Mouse (Mus musculus) hindbrain, embryonic 11.5 days (tissue): Measurements from ENCODE around the gene Wars2. TPM values are rescaled to one million over a fixed set of nuclear protein-coding genes. Genes with fewer than 3 reads are reported as not detected.

Source experiments
- ATAC-seq: fragments of 200-750 bp; cut with Nextera tagmentation; 2 replicates; pipeline ENCODE4 v1.8.0; 2017; ENCODE audit warnings: mild to moderate bottlenecking, moderate TSS enrichment, moderate library complexity; ENCODE audit not compliant: low FRiP score
- DNase-seq: peaks from one replicate; pipeline ENCODE4 v3.0.0-alpha.2; 2015; ENCODE audit warnings: low spot score
- H3K27ac ChIP-seq: fragments of 300-500 bp; sonication (generic); 2 replicates; pipeline ENCODE4 v1.5.1; 2014; ENCODE audit warnings: mild to moderate bottlenecking, low read depth, low read length
- H3K27me3 ChIP-seq: fragments of 300-500 bp; sonication (generic); 2 replicates; pipeline ENCODE4 v1.6.1; 2014; ENCODE audit warnings: mild to moderate bottlenecking, low read length, moderate library complexity, mixed read lengths; ENCODE audit not compliant: control insufficient read depth, insufficient read depth
- H3K36me3 ChIP-seq: fragments of 300-500 bp; sonication (generic); 2 replicates; pipeline ENCODE4 v1.6.1; 2014; ENCODE audit warnings: mild to moderate bottlenecking, low read length, moderate library complexity, mixed read lengths; ENCODE audit not compliant: control insufficient read depth, insufficient read depth
- H3K4me1 ChIP-seq: fragments of 300-500 bp; sonication (generic); replicated peaks from 2 replicates; pipeline ENCODE4 v1.6.1; 2014; ENCODE audit warnings: low read length, mixed read lengths; ENCODE audit not compliant: control insufficient read depth, insufficient read depth
- H3K4me2 ChIP-seq: fragments of 300-500 bp; sonication (generic); replicated peaks from 2 replicates; pipeline ENCODE4 v1.6.1; 2014; ENCODE audit warnings: mild to moderate bottlenecking, low read depth, low read length
- H3K4me3 ChIP-seq: fragments of 300-500 bp; sonication (generic); 2 replicates; pipeline ENCODE4 v1.5.1; 2014; ENCODE audit warnings: low read depth, low read length
- H3K9ac ChIP-seq: fragments of 300-500 bp; sonication (generic); 2 replicates; pipeline ENCODE4 v1.6.1; 2014; ENCODE audit warnings: low read depth, low read length
- H3K9me3 ChIP-seq: fragments of 300-500 bp; sonication (generic); 2 replicates; pipeline ENCODE4 v1.6.1; 2016; ENCODE audit warnings: low read length; ENCODE audit not compliant: control insufficient read depth
- WGBS: fragments of 180-500 bp; shearing (Covaris S2); extraction: QIAGEN DNeasy Blood & Tissue Kit; methylation state at CpG from one replicate; pipeline ENCODE4 v1.1.7; 2014; 5-methylcytosine and 5-hydroxymethylcytosine counted together
- polyA plus RNA-seq: library from polyadenylated mRNA; unstranded; fragments of >200 nt; fragmentation: Nextera tagmentation; extraction: Ambion mirVana; gene quantifications from 2 replicates; pipeline ENCODE4 v1.2.1, GENCODE M21; 2014

Gene Wars2
- polyA plus RNA-seq, 1 experiment from 2014 or later: 7.9 TPM

DNA sequence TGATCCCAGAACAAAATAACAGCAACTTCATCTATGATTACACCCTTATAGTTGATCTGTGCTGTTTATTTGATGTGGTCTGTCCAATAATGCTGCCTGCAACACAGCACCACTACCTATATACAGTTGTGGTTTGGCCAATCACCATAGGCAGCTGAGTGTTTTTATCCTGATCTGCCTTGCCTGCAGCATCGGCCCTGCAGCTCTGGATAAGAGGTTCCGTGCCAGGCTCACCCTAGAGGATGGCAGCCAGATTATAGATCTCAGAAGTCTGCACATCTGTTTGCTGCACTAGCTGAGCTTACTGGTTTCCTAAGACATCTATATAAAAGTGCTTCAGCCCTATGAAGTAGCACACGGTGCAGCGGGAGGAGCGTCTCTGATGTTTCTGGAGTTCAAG lies 32.3 kb downstream of the Wars2 start:
- Histone ChIP-seq H3K9ac (no peak overlapping the region), H3K27me3 (no peaks in the 10 kb centered on the region), H3K4me2 (no peak overlapping the region), H3K9me3 (no peaks in the 10 kb centered on the region), H3K36me3 (no peaks in the 10 kb centered on the region), H3K4me3 (no peak overlapping the region), H3K27ac (no peak overlapping the region), H3K4me1 (no peaks in the 10 kb centered on the region)
- ATAC-seq (no peak), DNase-seq (no peak)
- WGBS: 94% methylated on average over 5 of the region's 5 CpGs

DNA sequence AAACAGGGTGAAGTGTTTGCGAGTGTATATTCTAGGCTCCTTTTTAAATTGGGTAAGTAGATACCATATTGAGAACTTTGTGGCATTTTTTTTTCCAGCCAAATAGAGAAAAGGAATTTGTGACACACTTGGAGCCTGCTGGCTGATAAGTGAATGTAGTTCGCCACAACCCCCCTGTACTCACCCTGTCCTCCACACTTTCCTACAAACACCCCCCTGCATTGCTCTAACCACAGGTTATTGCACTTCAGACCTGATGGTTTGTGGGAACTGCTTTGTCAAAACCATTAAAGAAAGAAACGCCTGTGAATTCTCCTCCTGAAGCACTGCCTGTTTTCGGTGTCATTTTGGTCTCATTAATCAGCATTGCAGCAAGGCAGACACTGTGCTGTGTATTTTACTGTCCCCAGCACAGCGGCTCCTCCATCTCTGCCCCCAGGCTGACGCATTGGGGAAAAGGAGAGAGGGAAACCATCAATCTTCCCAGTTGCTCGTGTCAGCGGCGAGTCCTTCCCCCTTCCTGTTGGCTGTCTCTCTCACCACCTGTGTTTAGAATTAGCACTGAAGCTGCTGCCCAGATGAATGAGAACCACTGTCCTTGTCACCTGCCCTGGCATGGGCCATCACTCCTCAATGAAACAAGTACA lies 33.9 kb downstream of the Wars2 start:
- WGBS: 49% methylated on average over 9 of the region's 9 CpGs
- H3K4me2 ChIP-seq: no peak overlapping the region
- no peaks in the 10 kb centered on the region for H3K36me3 ChIP-seq
- no peak overlapping the region for H3K27ac ChIP-seq
- no peak overlapping the region for H3K4me3 ChIP-seq
- no peaks in the 10 kb centered on the region for H3K4me1 ChIP-seq
- ATAC-seq (peak; percentile 79), DNase-seq (peak; percentile 31)
- H3K27me3 ChIP-seq: no peaks in the 10 kb centered on the region
- H3K9me3 ChIP-seq: no peaks in the 10 kb centered on the region
- no peak overlapping the region for H3K9ac ChIP-seq

DNA sequence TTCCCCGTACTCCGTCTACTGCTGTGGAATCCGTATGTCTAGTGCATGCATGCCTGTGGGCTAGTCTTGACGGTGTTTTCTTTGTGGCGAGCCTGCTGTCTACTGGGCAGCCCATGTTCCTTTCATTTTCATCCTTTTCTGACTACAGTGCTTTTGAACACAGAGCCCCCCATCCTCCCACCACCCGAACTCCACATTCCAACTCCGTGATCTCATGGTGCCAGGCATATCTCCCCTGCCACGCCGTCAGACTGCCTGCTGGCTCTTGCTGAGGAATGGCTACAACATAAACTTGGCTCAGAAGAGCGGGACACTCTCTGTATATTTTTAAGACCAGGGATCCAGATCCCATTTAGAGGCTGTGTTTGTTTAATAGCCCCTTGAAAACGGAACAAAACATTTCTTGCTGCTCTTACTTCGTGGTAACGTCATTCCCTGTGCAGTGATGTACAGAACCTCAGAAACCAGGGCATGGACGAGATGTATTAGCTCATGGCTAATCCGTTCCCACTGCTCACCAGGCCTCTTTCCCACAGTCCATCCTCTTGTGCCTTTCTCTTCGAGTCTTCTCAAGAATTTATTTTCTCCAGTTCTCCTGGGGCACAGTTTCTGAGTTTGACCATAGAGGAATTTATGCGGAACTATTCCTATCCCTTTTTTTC lies 42.6 kb downstream of the Wars2 start:
- Histone ChIP-seq H3K36me3 (no peaks in the 10 kb centered on the region), H3K27me3 (no peaks in the 10 kb centered on the region), H3K27ac (no peak overlapping the region), H3K4me3 (no peak overlapping the region), H3K9me3 (no peaks in the 10 kb centered on the region), H3K4me1 (no peaks in the 10 kb centered on the region), H3K9ac (no peak overlapping the region), H3K4me2 (no peak overlapping the region)
- no peak for ATAC-seq
- DNase-seq: no peak
- WGBS: 81% methylated on average over 17 of the region's 17 CpGs

DNA sequence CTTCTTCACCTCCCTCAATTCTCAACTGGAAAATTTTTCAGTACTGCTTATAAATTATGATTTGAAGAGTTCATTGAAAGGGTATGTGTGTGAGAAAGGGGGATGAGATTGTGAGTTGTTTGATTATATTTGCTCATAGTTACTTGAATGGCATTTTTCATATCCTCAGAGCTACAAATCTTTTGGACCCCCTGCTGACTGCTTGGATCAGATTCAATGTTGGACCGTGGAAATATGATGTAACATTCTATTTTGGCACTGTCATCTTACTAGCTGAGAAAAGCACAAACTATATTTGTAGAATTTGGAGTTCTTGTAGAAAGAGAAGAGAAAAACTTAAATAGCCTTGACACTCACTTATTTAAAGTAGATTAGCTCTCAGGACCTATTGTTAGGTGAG lies 43.5 kb downstream of the Wars2 start:
- Histone ChIP-seq H3K4me1 (no peaks in the 10 kb centered on the region), H3K27me3 (no peaks in the 10 kb centered on the region), H3K4me3 (no peak overlapping the region), H3K36me3 (no peaks in the 10 kb centered on the region), H3K27ac (no peak overlapping the region), H3K9ac (no peak overlapping the region), H3K9me3 (no peaks in the 10 kb centered on the region), H3K4me2 (no peak overlapping the region)
- DNase-seq: no peak
- ATAC-seq: no peak
- 85% methylated on average over 1 of the region's 1 CpGs for WGBS

DNA sequence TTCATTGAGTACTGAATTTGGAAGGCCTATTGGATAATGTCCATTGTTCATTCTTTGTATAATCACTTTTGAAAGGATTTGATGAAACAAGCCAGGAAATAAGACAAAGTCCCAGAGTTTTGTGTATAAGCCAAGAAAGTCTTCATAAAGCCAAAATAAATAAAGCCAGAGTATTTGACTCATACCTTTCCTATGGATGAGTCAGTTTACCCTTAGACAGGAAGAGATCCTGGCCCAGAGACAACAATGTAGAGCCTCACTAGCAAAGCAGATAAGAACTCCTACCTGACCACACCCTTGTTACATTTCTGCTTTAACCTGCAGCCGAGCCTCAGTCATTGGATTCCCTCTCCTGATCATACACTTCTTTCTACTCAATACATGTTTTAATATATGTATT lies 47.2 kb downstream of the Wars2 start:
- Histone ChIP-seq H3K4me1 (no peaks in the 10 kb centered on the region), H3K4me3 (no peak overlapping the region), H3K36me3 (no peaks in the 10 kb centered on the region), H3K27ac (no peak overlapping the region), H3K9ac (no peak overlapping the region), H3K27me3 (no peaks in the 10 kb centered on the region), H3K9me3 (no peaks in the 10 kb centered on the region), H3K4me2 (no peak overlapping the region)
- DNase-seq: no peak
- whole genome bisulfite sequencing: 85% methylated on average over 1 of the region's 1 CpGs
- no peak for ATAC-seq

DNA sequence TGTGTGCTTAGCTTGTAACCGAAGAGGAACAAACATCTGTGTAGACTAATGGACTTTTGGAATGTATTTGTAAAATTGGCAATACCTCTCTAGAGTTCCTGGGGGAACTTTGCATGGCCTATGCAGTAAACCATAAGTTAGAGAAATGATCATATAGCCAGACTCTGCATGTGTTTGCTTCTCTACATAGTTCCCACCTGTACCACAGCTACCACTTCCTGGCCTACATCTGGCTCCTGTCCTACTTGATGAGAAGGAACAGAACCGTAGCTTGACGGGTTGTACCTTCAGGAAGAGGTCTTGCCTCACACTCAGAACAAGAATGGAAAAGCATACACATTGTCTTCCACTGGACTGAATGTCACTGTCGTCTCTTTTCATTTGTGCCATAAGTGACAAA lies 52.7 kb downstream of the Wars2 start:
- Histone ChIP-seq H3K4me3 (no peak overlapping the region), H3K27me3 (no peaks in the 10 kb centered on the region), H3K4me2 (no peak overlapping the region), H3K36me3 (no peaks in the 10 kb centered on the region), H3K9me3 (no peaks in the 10 kb centered on the region), H3K27ac (no peak overlapping the region), H3K9ac (no peak overlapping the region), H3K4me1 (no peaks in the 10 kb centered on the region)
- WGBS: 81% methylated on average over 4 of the region's 4 CpGs
- DNase-seq (no peak), ATAC-seq (no peak)

DNA sequence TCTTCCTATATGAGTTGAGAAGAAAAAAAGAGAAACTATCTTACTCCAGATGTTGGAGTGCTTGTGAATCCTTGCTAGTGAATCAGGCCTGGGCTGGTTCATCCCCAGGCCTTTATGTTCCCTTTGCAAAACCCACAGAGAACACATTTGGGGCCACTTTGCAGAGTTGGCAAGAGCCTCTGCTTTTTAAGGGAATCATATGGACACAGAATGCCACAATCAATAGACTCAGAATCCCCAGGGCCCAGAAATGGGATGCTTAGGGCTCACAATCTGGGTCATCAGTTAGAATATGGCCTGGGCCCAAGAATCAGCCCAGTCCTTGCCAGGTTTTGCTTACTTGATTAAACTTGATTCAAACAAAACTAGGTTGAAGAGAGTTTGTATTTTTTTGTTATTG lies 62.5 kb downstream of the Wars2 start:
- no peak for DNase-seq
- Histone ChIP-seq H3K9me3 (no peaks in the 10 kb centered on the region), H3K27me3 (no peaks in the 10 kb centered on the region), H3K36me3 (no peaks in the 10 kb centered on the region), H3K4me2 (no peak overlapping the region), H3K9ac (no peak overlapping the region), H3K4me3 (no peak overlapping the region), H3K27ac (no peak overlapping the region), H3K4me1 (no peaks in the 10 kb centered on the region)
- no peak for ATAC-seq

DNA sequence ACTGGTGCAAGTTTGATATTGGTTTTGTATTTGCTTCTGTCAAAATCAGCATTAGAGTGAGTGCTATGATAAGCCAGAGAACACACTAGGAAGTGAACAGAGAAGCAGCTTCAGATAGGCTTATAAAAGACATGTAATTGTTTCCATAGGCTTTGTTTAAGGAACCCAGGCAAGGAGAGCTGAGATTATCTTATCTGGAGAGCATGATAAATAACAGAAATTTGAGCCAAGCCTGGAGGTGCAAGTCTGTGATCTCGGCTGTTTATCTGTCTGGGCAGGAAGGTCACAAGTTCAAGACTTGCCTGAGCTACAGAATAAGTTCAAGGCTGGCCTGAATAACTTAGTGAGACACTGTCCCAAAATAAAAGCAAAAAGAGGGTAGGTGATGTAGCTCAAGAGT lies 67.5 kb downstream of the Wars2 start:
- DNase-seq: no peak
- Histone ChIP-seq H3K4me3 (no peak overlapping the region), H3K9ac (no peak overlapping the region), H3K36me3 (no peaks in the 10 kb centered on the region), H3K4me2 (no peak overlapping the region), H3K4me1 (no peaks in the 10 kb centered on the region; the same call in 1 of the 2 replicates), H3K27ac (no peak overlapping the region), H3K27me3 (no peaks in the 10 kb centered on the region), H3K9me3 (no peaks in the 10 kb centered on the region)
- 72% methylated on average over 1 of the region's 1 CpGs for WGBS
- no peak for ATAC-seq

DNA sequence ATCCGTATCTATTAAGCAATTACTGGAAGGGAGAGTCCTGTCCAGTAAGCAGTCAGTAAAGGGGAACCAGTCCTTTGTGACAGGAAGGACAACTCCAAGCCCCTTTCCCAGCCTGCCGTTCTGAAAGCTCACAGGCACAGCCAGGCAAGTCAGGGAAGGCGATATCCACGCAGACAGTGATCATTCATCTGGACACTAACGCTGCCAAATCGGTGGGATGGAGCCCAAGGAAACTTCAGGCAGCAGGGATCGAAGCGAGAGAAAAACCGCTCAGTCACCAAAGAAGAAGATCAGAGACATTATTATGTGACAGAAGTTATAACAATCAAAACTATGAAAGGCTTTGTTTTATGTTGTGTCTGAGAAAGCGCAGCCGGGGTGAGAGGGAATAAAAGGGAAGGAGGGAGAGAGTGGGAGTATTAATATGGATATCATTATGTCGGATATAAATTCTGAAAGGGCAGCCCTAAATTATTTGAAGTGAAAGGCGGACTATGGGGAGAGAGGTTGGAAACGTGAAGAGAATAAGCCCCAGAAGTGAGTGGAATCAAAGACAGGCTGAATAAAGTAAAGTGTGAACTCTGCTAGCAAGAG lies 70.3 kb downstream of the Wars2 start:
- no peak overlapping the region for H3K4me3 ChIP-seq
- no peaks in the 10 kb centered on the region for H3K9me3 ChIP-seq
- DNase-seq (no peak), ATAC-seq (no peak)
- 56% methylated on average over 14 of the region's 14 CpGs for WGBS
- no peak overlapping the region for H3K4me2 ChIP-seq
- H3K9ac ChIP-seq: no peak overlapping the region
- H3K4me1 ChIP-seq: no peaks in the 10 kb centered on the region; the same call in 1 of the 2 replicates
- H3K36me3 ChIP-seq: no peaks in the 10 kb centered on the region
- H3K27me3 ChIP-seq: no peaks in the 10 kb centered on the region
- no peak overlapping the region for H3K27ac ChIP-seq
